Mouse (Mus musculus): ENCODE data around the gene Treml2. TPM values are rescaled to one million over a fixed set of nuclear protein-coding genes. Genes with fewer than 3 reads are reported as not detected.
A peak's percentile ranks its signal among the peaks of the same experiment; 100 is the strongest.

The Treml2 gene
- polyA plus RNA-seq (2016; fragmentation: Nextera tagmentation; extraction: Ambion mirVana), result 0.11 and 0.23 TPM in 2 replicates

GRCm38 (mm10) chr17:48299203-48299602, at the start of gene Treml2:
Gene Treml2 (plus strand): TSS chr17:48299498.
- Histone ChIP-seq H3K9me3 (no peaks in the 10 kb centered on the region), H3K9ac (no peak within 1 kb of the TSS), H3K27ac (no peak within 1 kb of the TSS), H3K4me3 (replicated peaks) (no peak within 1 kb of the TSS), H3K4me1 (no peaks in the 10 kb centered on the region), H3K36me3 (replicated peaks) (no peaks in the 10 kb centered on the region), H3K27me3 (0 out of 2 replicates have a peak, but pooled peaks cover 7% of the 10 kb centered on the region), H3K4me2 (no peak within 1 kb of the TSS)
- ATAC-seq (ENCODE audit: low FRiP score), result no peak
- 35% methylated on average over 3 of the region's 4 CpGs for WGBS

- H3K9me3 ChIP-seq, result no peaks in the 10 kb centered on the region
- 84% methylated on average over 11 of the region's 11 CpGs for WGBS
- no peak overlapping the region for H3K27ac ChIP-seq
- 0 out of 2 replicates have a peak, but pooled peaks cover 7% of the 10 kb centered on the region for H3K27me3 ChIP-seq
- no peak overlapping the region for H3K4me2 ChIP-seq
- H3K4me3 ChIP-seq (replicated peaks), result no peak overlapping the region
- 0 out of 2 replicates have a peak, but pooled peaks cover 3% of the 10 kb centered on the region for H3K4me1 ChIP-seq
- H3K9ac ChIP-seq, result no peak overlapping the region
- ATAC-seq (ENCODE audit: low FRiP score), result no peak
- H3K36me3 ChIP-seq (replicated peaks), result no peaks in the 10 kb centered on the region
These were observed 49.8 kb upstream of the Treml2 start for GRCm38 (mm10) chr17:48249501-48249900.

GRCm38 (mm10) chr17:48250631-48251030, 48.7 kb upstream of the Treml2 start:
- Histone ChIP-seq H3K27ac (no peak overlapping the region), H3K4me1 (0 out of 2 replicates have a peak, but pooled peaks cover 3% of the 10 kb centered on the region), H3K9ac (no peak overlapping the region), H3K4me2 (no peak overlapping the region), H3K36me3 (replicated peaks) (no peaks in the 10 kb centered on the region), H3K9me3 (no peaks in the 10 kb centered on the region), H3K27me3 (0 out of 2 replicates have a peak, but pooled peaks cover 7% of the 10 kb centered on the region), H3K4me3 (replicated peaks) (no peak overlapping the region)
- no peak for ATAC-seq (ENCODE audit: low FRiP score)
- WGBS, result 95% methylated on average over 7 of the region's 7 CpGs

DNA sequence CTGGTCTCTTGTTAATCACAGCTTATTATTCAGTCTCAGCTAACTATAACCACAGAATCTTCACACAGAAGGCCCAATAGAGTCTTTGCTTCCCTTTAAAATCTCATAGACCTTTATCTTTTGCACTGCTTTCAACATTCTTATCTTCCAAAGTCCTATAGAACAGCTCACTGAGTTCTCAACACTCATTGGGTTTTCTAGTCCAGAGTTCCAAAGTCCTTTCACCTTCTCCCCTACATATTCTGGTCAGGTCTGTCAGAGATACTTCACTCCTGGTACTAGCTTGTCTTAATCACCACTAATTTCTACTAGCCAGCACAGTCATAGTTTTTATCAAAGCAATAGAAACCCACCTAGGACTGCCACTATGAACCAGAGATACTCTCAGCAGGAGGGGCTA, 42.7 kb upstream of the Treml2 start:
- H3K9me3 ChIP-seq, result peaks cover 9% of the 10 kb centered on the region; the same call in 1 of the 2 replicates
- H3K27me3 ChIP-seq, result 0 out of 2 replicates have a peak, but pooled peaks cover 7% of the 10 kb centered on the region
- no peak overlapping the region for H3K4me3 ChIP-seq (replicated peaks)
- 0 out of 2 replicates have a peak, but pooled peaks cover 3% of the 10 kb centered on the region for H3K4me1 ChIP-seq
- no peak for ATAC-seq (ENCODE audit: low FRiP score)
- H3K9ac ChIP-seq, result no peak overlapping the region
- H3K36me3 ChIP-seq (replicated peaks), result no peaks in the 10 kb centered on the region
- no peak overlapping the region for H3K4me2 ChIP-seq
- no peak overlapping the region for H3K27ac ChIP-seq

GRCm38 (mm10) chr17:48261868-48262267, 37.4 kb upstream of the Treml2 start:
- no peaks in the 10 kb centered on the region; the same call in 1 of the 2 replicates for H3K27me3 ChIP-seq
- 88% methylated on average over 2 of the region's 2 CpGs for WGBS
- ATAC-seq (ENCODE audit: low FRiP score), result no peak
- no peak overlapping the region for H3K4me3 ChIP-seq (replicated peaks)
- H3K27ac ChIP-seq, result no peak overlapping the region
- no peak overlapping the region for H3K4me2 ChIP-seq
- H3K9me3 ChIP-seq, result peaks cover 9% of the 10 kb centered on the region; the same call in 1 of the 2 replicates
- peaks cover 11% of the 10 kb centered on the region for H3K4me1 ChIP-seq
- H3K36me3 ChIP-seq (replicated peaks), result no peaks in the 10 kb centered on the region
- no peak overlapping the region for H3K9ac ChIP-seq

DNA sequence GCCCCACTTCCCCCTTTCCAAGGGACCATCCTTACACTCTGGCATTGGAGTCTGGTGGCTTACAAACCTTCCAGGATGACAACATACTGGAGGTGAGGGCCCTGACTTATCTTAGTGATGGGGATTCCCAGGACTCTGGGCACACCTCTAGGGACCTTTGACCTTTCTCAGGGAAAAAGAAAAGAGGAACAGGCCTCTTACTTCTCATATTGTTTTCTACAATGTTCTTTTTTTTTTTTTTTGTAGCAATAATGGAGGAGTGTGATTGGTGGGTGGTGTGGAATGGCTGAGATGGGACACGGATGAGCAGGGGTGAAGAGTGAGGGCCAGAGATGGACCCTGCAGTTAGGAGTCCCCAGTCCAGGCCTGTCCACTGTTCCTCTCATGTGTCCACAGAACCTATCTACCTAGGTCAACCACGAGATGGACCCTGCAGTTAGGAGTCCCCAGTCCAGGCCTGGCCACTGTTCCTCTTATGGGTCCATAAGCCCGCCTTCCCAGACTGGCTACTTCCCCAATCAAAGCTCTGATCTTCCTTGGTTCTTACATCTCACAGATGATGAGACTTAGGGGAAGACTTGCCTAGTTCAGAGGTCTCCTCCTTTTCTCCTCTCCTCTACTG, 35.4 kb upstream of the Treml2 start, which contains the start of gene Treml4:
Gene Treml4, plus strand, starts transcription at position 555 of the 622 bp plus-strand sequence.
- Histone ChIP-seq H3K36me3 (replicated peaks) (no peaks in the 10 kb centered on the region), H3K27me3 (peaks cover 4% of the 10 kb centered on the region), H3K27ac (no peak within 1 kb of the TSS), H3K4me2 (no peak within 1 kb of the TSS), H3K4me1 (peaks cover 11% of the 10 kb centered on the region), H3K9me3 (peaks cover 8% of the 10 kb centered on the region; the same call in 1 of the 2 replicates), H3K4me3 (replicated peaks) (no peak within 1 kb of the TSS), H3K9ac (no peak within 1 kb of the TSS)
- ATAC-seq (ENCODE audit: low FRiP score), result no peak
- 88% methylated on average over 3 of the region's 3 CpGs for WGBS

- Histone ChIP-seq H3K36me3 (replicated peaks) (no peaks in the 10 kb centered on the region), H3K27ac (no peak overlapping the region), H3K9me3 (no peaks in the 10 kb centered on the region), H3K4me1 (peaks cover 11% of the 10 kb centered on the region), H3K9ac (no peak overlapping the region), H3K4me3 (replicated peaks) (no peak overlapping the region), H3K27me3 (peaks cover 4% of the 10 kb centered on the region), H3K4me2 (no peak overlapping the region)
- WGBS, result 90% methylated on average over 7 of the region's 7 CpGs
- ATAC-seq (ENCODE audit: low FRiP score), result no peak
These were observed 34.6 kb upstream of the Treml2 start for GRCm38 (mm10) chr17:48264662-48265061.

GRCm38 (mm10) chr17:48266138-48266537, 33.2 kb upstream of the Treml2 start:
- 6% methylated on average over 2 of the region's 2 CpGs for WGBS
- 0 out of 2 replicates have a peak overlapping the region, but pooled peaks have one; percentile 36 for H3K27ac ChIP-seq

DNA sequence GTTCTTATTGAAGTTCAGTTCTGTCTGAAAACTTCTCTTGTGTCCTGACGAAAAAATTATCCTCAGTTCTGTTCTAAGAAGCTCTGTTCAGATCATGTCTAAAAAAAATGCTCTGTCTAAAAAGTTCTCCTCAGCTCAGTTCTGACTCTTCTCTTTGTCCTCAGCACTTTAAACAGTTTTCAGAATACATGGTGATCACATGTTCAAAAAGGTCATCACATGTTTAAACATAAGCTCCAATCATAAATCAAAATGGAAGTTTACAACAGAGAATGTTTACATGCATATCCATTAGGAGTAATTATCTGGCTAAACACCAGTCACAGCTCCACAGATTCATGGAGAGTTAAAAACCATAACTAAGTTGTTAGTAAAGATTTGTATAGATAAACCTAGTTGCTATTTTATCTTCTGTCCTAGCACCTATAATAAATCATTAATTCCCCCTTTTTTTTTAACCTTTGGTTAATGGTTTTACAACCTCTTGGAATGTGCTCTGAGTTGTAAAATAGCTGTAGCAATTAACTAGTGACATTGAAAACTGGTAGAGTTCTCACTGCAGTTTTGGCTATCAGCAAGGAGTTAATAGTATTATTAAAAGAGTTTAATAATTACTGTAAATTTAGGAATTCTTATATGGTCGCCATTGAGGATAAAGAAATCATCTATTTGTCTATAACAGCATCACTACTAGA, 32.5 kb upstream of the Treml2 start:
- Histone ChIP-seq H3K27ac (0 out of 2 replicates have a peak overlapping the region, but pooled peaks have one; percentile 36), H3K4me1 (peaks cover 11% of the 10 kb centered on the region), H3K9ac (no peak overlapping the region), H3K9me3 (no peaks in the 10 kb centered on the region), H3K4me2 (no peak overlapping the region), H3K4me3 (replicated peaks) (no peak overlapping the region), H3K36me3 (replicated peaks) (no peaks in the 10 kb centered on the region), H3K27me3 (peaks cover 4% of the 10 kb centered on the region)
- no peak for ATAC-seq (ENCODE audit: low FRiP score)
- 40% methylated on average over 2 of the region's 2 CpGs for WGBS

More at GRCm38 (mm10) chr17:48266138-48266537, 33.2 kb upstream of the Treml2 start:
- Histone ChIP-seq H3K9me3 (no peaks in the 10 kb centered on the region), H3K4me1 (peaks cover 11% of the 10 kb centered on the region), H3K9ac (no peak overlapping the region), H3K4me3 (replicated peaks) (no peak overlapping the region), H3K27me3 (peaks cover 4% of the 10 kb centered on the region), H3K36me3 (replicated peaks) (no peaks in the 10 kb centered on the region), H3K4me2 (no peak overlapping the region)
- no peak; the same call in 1 of the 2 replicates for ATAC-seq (ENCODE audit: low FRiP score)

DNA sequence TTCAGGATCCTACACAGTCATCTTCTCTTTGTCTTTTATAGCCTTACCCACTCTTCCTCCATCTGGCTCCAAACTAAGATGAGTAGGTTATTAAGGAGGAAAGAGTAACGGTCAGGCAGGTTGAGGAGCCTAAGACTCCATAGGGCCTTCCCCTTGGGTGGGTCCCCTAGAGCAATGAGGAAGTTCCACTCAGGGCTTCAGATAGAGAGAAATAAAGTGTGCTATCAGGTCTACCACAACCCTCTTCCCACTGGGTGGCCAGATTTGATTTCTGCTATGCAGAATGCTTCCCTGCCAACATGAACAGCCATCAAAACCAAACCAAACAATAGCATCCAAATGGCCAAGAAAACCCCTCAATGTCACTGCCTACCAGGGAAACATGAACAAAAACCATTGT, 31.7 kb upstream of the Treml2 start:
- Histone ChIP-seq H3K27ac (no peak overlapping the region), H3K9ac (no peak overlapping the region), H3K36me3 (replicated peaks) (no peaks in the 10 kb centered on the region), H3K9me3 (no peaks in the 10 kb centered on the region), H3K4me3 (replicated peaks) (no peak overlapping the region), H3K27me3 (peaks cover 4% of the 10 kb centered on the region), H3K4me2 (no peak overlapping the region), H3K4me1 (peaks cover 11% of the 10 kb centered on the region)
- 91% methylated on average over 1 of the region's 1 CpGs for WGBS
- ATAC-seq (ENCODE audit: low FRiP score), result no peak

DNA sequence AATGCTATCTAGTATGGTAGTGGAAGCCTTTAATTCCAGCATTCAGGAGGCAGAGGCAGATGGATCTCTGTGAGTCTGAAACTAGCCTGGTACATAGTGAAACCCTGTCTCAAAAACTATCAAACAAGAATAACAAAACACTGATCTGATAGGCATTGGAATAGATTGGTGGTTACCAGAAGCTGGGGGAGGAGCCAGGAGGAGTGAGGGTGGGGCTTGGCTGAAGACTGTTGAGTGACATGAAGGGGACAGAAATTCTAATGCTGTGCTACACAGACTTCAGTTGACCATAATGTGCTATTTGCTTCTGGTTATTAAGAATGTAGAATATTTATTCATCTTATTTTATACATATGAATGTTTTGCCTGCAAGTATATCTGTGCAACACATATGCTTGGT, 31.0 kb upstream of the Treml2 start:
- H3K9me3 ChIP-seq, result no peaks in the 10 kb centered on the region
- no peak overlapping the region for H3K27ac ChIP-seq
- H3K4me1 ChIP-seq, result peaks cover 11% of the 10 kb centered on the region
- no peak overlapping the region for H3K4me3 ChIP-seq (replicated peaks)
- no peak overlapping the region for H3K4me2 ChIP-seq
- peaks cover 4% of the 10 kb centered on the region for H3K27me3 ChIP-seq
- H3K9ac ChIP-seq, result no peak overlapping the region
- no peaks in the 10 kb centered on the region for H3K36me3 ChIP-seq (replicated peaks)
- ATAC-seq (ENCODE audit: low FRiP score), result no peak

- Histone ChIP-seq H3K27me3 (peaks cover 4% of the 10 kb centered on the region; the same call in 1 of the 2 replicates), H3K36me3 (replicated peaks) (no peaks in the 10 kb centered on the region), H3K9ac (no peak overlapping the region), H3K27ac (no peak overlapping the region), H3K4me2 (no peak overlapping the region), H3K9me3 (no peaks in the 10 kb centered on the region), H3K4me1 (peaks cover 11% of the 10 kb centered on the region), H3K4me3 (replicated peaks) (no peak overlapping the region)
- WGBS, result 77% methylated on average over 4 of the region's 4 CpGs
- ATAC-seq (ENCODE audit: low FRiP score), result no peak
These were observed 29.5 kb upstream of the Treml2 start for GRCm38 (mm10) chr17:48269833-48270232.

Measured in forebrain, embryonic 12.5 days (tissue).